15 mouse cellular contexts compared by ENCODE assay signal in the genomic region with DNA sequence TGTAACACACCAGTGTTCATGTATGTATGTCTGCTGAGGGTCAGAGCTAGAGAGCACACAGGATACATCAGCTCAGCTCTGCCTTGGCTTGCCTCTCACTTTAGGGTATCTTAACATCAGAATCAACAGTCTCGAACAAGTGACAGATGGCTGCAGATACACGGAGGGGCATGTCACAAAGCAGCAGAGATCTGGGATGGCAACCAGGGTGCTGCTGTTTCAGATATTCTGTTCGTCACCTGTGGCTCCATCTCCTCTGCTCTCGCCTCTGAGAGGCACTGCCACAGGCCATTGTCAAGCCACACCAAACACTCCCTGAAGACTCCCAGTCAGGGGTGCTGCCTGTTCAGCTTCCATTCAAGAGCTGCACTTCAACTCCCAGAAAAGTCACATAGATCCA. TPM values are rescaled to one million over a fixed set of nuclear protein-coding genes. Genes with fewer than 3 reads are reported as not detected.
A peak's percentile ranks its signal among the peaks of the same experiment; 100 is the strongest.
DNase-seq lines count a peak whose midpoint lies in the region; ATAC-seq and TF ChIP-seq lines count a peak whose summit lies in the region.
"Had no signal": no experiment of that assay in that cellular context is flagged by ENCODE, and none has a peak within 500 bp of the region (broad histone marks: within the 10 kb centered on the region; RNA-seq: fewer than 3 reads in every experiment).

No protein-coding gene starts in this region.

- TF ChIP-seq EP300 in liver, postnatal 0 days (IDR thresholded peaks at IDR 0.05; ENCODE audit: low read depth) = peak; percentile 87

- TF ChIP-seq CTCF in gastrocnemius, adult 2 months (IDR thresholded peaks at IDR 0.05) = no peak
- no peak for TF ChIP-seq CTCF in kidney, adult 2 months (conservative IDR thresholded peaks at IDR 0.05; ENCODE audit: insufficient read depth, insufficient read length, low read depth, low read length)
- TF ChIP-seq CTCF in liver, postnatal 0 days (IDR thresholded peaks at IDR 0.05; ENCODE audit: low read depth) = no peak

- H3K4me1 ChIP-seq in kidney, adult 2 months (ENCODE audit: control insufficient read depth, insufficient read depth, low read length) = peaks cover 22% of the 10 kb centered on the region
- peaks cover 30% of the 10 kb centered on the region for H3K4me1 ChIP-seq in embryonic facial prominence, embryonic 13.5 days
- H3K4me1 ChIP-seq in liver, postnatal 0 days (ENCODE audit: insufficient read depth) = peaks cover 53% of the 10 kb centered on the region

- TF ChIP-seq POLR2A in kidney, adult 2 months (IDR thresholded peaks at IDR 0.05; ENCODE audit: low read depth, low read length) = no peak

- no peak overlapping the region for H3K4me3 ChIP-seq in gastrocnemius, adult 2 months
- no peak overlapping the region for H3K4me3 ChIP-seq in kidney, adult 2 months (ENCODE audit: insufficient read depth, low read depth, low read length)
- no peak overlapping the region for H3K4me3 ChIP-seq in embryonic facial prominence, embryonic 13.5 days
- H3K4me3 ChIP-seq in liver, postnatal 0 days (ENCODE audit: low read depth, low read length) = no peak overlapping the region
- H3K4me3 ChIP-seq: erythroblast, embryonic 14.5 days; left cerebral cortex, adult 2 months; midbrain, embryonic 12.5 days had no signal

- 66% methylated on average over 4 of the region's 4 CpGs for WGBS in kidney, adult 2 months
- 59% methylated on average over 4 of the region's 4 CpGs for WGBS in embryonic facial prominence, embryonic 13.5 days
- 54% methylated on average over 4 of the region's 4 CpGs for WGBS in liver, postnatal 0 days (ENCODE audit: insufficient replicate concordance)

- H3K27ac ChIP-seq in gastrocnemius, adult 2 months = peak overlapping the region; percentile 67
- peak overlapping the region; percentile 27; the same call in 1 of the 2 replicates for H3K27ac ChIP-seq in kidney, adult 2 months (ENCODE audit: insufficient read depth, low read depth, low read length)
- H3K27ac ChIP-seq in embryonic facial prominence, embryonic 13.5 days = 0 out of 2 replicates have a peak overlapping the region, but pooled peaks have one; percentile 39
- H3K27ac ChIP-seq in liver, postnatal 0 days (ENCODE audit: low read depth) = peak overlapping the region; percentile 11; the same call in 1 of the 2 replicates
- H3K27ac ChIP-seq: left cerebral cortex, adult 2 months; midbrain, embryonic 12.5 days had no signal

- H3K9ac ChIP-seq in embryonic facial prominence, embryonic 13.5 days = peak overlapping the region; percentile 33; the same call in 1 of the 2 replicates
- no peak overlapping the region for H3K9ac ChIP-seq in liver, postnatal 0 days (replicated peaks)
- H3K9ac ChIP-seq: midbrain, embryonic 12.5 days had no signal

- H3K36me3 ChIP-seq in kidney, adult 2 months (ENCODE audit: control insufficient read depth, insufficient read depth, low read length) = no peaks in the 10 kb centered on the region
- no peaks in the 10 kb centered on the region for H3K36me3 ChIP-seq in embryonic facial prominence, embryonic 13.5 days
- H3K36me3 ChIP-seq in liver, postnatal 0 days (replicated peaks; ENCODE audit: insufficient read depth, low read length) = no peaks in the 10 kb centered on the region
- H3K36me3 ChIP-seq: midbrain, embryonic 12.5 days had no signal

- no peak for DNase-seq in gastrocnemius, adult 2 months
- DNase-seq in gastrocnemius, postnatal 4 days (ENCODE audit: low spot score in 2 of 2) = no peak
- DNase-seq in kidney, adult 2 months = no peak
- DNase-seq in kidney, postnatal 14 days = no peak
- DNase-seq in liver, postnatal 0 days = no peak
- DNase-seq in T-cell, adult 2 months (ENCODE audit: low spot score) = no peak
- no peak for DNase-seq in cerebellum, postnatal 4 days (ENCODE audit: low spot score in 2 of 2)
- DNase-seq: adrenal gland, postnatal 25 days; cerebellum, adult 11 months; lung, adult 18-20 months; thymus, adult 18-20 months had no signal

- H3K27me3 ChIP-seq in kidney, adult 2 months (replicated peaks; ENCODE audit: control insufficient read depth, insufficient read depth, low read length) = no peaks in the 10 kb centered on the region
- H3K27me3 ChIP-seq in embryonic facial prominence, embryonic 13.5 days = no peaks in the 10 kb centered on the region
- no peaks in the 10 kb centered on the region for H3K27me3 ChIP-seq in liver, postnatal 0 days (ENCODE audit: insufficient read depth, low read length)
- H3K27me3 ChIP-seq: midbrain, embryonic 12.5 days had no signal

- ATAC-seq in embryonic facial prominence, embryonic 13.5 days (ENCODE audit: insufficient number of reproducible peaks, insufficient read depth, low FRiP score, low TSS enrichment, low read depth) = no peak
- ATAC-seq in liver, postnatal 0 days = peak; percentile 6; the same call in 1 of the 2 replicates

- H3K9me3 ChIP-seq in embryonic facial prominence, embryonic 13.5 days = no peaks in the 10 kb centered on the region
- H3K9me3 ChIP-seq in liver, postnatal 0 days (ENCODE audit: low read length) = no peaks in the 10 kb centered on the region
- H3K9me3 ChIP-seq: midbrain, embryonic 12.5 days had no signal

- intact Hi-C loops in gastrocnemius, adult 2 months (cut with DNase I) = no loop called here

- H3K4me2 ChIP-seq in embryonic facial prominence, embryonic 13.5 days = no peak overlapping the region
- no peak overlapping the region for H3K4me2 ChIP-seq in liver, postnatal 0 days (ENCODE audit: low read depth, low read length)
- H3K4me2 ChIP-seq: midbrain, embryonic 12.5 days had no signal

RNA-seq across cellular contexts. Expression of a gene that starts 39.1 kb away (rescaled TPM):
- 10 to 100 TPM; 43.7 to 70.1 TPM for total RNA-seq in gastrocnemius, adult 2 months (2021)
- total RNA-seq in gastrocnemius, postnatal 4 days (2021) = 10 to 100 TPM; 62.7 to 66.9 TPM
- polyA plus RNA-seq in kidney, adult 2 months (2012; rRNA removed) = 116 and 126 TPM in 2 replicates
- 49.4 and 49.6 TPM in 2 replicates for polyA plus RNA-seq in embryonic facial prominence, embryonic 13.5 days (2015; fragmentation: Nextera tagmentation; extraction: Ambion mirVana)
- 20.6 and 24.3 TPM in 2 replicates for polyA plus RNA-seq in liver, postnatal 0 days (2015; fragmentation: Nextera tagmentation; extraction: Ambion mirVana)

Comparison
In these comparisons a context has a peak if more than half of its experiments do, and no peak if none do; other contexts are left out.
1. H3K27ac ChIP-seq: peak in every context shown above with its lines; median percentile 67 in gastrocnemius, adult 2 months; 39 in embryonic facial prominence, embryonic 13.5 days; 27 in kidney, adult 2 months; 11 in liver, postnatal 0 days.